Mouse (Mus musculus) CD4-positive, CD25-positive, alpha-beta regulatory T cell, adult 9 weeks (primary cell): ENCODE results near the gene Rnf187. TPM values are rescaled to one million over a fixed set of nuclear protein-coding genes. Genes with fewer than 3 reads are reported as not detected.

Source experiments
- polyA plus RNA-seq: library from polyadenylated mRNA; unstranded; fragments of 100-300 nt; shearing (Covaris generic); gene quantifications from one replicate; pipeline ENCODE4 v1.2.1, GENCODE M21; 2017

Gene Rnf187
- 12.4 TPM for polyA plus RNA-seq

GRCm38 (mm10) chr11:58938322-58939087 is at the start of gene Rnf187:
Gene Rnf187 (minus strand): TSS chr11:58938916.

GRCm38 (mm10) chr11:58978027-58978705 is 39.5 kb upstream of the Rnf187 start, which contains the start of gene Trim11:
Gene Trim11 (plus strand): TSS chr11:58978093.

GRCm38 (mm10) chr11:58954420-58955142 is 15.9 kb upstream of the Rnf187 start, which contains the start of the genes Hist3h2a and Trim17:
Gene Hist3h2a (plus strand): TSS chr11:58954685.
Gene Trim17 (plus strand): TSS chr11:58954685.

DNA sequence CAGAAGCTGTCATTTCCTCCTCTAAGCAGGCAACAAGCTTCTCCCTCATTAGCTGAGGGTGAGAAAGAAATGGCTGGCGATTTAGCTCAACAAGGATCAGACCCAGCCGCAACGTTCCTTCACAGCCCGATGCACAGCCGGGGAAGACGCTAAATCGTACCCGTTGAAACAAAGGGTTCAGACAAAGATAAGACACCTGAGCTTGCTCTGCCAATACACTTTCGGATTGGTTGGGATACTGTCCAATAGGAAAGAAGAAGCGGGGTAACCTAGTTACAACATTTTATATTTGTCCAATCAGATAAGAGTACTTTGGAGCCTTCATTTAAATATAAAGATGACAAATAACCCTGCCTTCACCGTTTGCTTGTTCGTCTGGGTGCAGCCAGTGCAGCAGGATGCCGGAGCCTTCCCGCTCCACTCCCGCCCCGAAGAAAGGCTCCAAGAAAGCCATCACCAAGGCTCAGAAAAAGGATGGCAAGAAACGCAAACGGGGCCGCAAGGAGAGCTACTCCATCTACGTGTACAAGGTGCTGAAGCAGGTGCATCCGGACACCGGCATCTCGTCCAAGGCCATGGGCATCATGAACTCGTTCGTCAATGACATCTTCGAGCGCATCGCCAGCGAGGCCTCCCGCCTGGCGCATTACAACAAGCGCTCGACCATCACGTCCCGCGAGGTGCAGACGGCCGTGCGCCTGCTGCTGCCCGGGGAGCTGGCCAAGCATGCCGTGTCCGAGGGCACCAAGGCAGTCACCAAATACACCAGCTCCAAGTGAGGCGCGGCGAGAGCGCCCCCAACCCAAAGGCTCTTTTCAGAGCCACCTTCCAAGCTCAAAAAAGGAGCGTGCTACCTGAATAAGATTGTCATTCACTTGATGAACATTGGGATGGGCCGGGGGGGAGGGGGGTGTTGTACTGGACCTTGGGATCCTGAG is 10.1 kb upstream of the Rnf187 start, which contains the start of gene Hist3h2ba:
Gene Hist3h2ba (plus strand): TSS at position 379 of the 938 bp plus-strand sequence.

DNA sequence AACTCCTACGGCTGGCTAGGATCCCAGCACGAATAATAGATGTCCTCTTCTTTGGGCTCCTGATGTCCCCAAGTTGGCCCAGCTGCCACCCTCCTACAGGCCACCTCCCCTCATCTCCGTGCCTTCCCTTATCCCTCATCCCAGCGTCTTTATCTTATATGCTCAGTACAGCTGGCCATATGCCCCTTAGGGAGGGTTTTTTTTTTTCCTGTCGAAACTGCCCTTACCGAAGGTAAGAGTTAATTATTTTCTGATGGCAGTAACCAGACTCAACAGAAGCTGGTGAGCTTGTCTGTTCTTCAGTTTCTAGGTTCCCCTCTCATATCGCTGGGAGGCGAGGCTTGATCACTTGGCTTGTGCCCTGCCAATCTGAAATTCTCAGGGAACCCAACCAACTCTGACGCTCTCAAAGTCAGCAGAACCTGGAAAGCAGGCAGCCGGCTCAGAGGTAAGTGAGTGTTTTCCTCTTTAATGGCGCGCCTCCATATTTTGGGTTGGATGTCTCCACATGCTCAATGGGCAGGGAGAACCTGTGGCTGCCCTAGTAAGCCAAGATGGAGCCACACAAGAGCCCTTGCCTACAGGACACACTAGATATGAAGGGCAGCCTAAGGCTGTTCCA is 20.9 kb downstream of the Rnf187 start, which contains the start of gene Btnl10:
Gene Btnl10 (plus strand): TSS at position 164 of the 622 bp plus-strand sequence.

DNA sequence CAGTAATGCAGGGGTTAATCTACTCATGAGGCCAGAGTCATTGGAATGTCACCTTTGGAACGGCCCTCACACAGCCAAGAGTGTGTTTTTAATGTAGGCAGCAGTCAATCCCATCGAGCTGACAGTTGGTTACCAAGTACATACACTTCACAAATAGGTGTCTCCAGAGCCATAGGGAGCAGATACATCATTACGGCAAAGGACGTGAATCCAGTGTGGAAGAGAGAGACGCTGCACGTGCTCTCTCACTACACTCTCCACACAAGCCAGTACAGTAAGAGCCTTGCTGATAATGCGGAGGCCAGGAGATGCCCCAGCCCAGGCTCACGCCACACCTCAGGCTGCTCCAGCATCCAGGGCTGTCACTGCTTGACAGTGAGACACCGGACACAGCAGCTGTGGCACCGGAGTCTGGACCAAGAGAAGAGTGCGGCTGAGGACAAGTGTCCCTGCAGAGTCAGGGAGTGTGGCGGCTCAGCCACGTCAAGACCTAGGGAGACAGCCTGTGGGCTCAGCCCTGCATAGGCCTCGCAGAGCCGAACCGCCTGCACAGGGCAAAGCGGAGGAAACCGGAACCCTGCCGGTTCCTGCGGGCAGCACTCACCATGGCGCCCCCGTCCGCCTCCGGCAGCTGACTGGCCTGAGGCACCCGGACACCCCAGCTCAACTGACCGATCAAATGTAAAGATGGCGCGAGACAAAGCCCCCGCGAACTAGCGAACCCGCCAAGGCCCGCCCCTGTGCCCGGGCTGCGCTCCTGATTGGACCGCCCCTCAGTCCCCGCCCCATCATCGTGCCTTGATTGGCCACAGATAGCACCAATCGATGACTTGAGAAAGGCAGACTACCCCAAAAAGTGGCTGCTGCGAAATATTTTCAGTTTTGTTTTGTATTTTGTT is 35.0 kb downstream of the Rnf187 start, which contains the start of gene Zfp39:
Gene Zfp39 (minus strand): TSS at position 715 of the 899 bp plus-strand sequence.

Other genes starting within 250 kb of the Rnf187 start
- not detected for gene Olfr319, start 239.8 kb downstream of the Rnf187 start, polyA plus RNA-seq
- gene Olfr318, start 214.9 kb downstream of the Rnf187 start, polyA plus RNA-seq: 0.09 TPM
- not detected for gene Olfr317, start 199.7 kb downstream of the Rnf187 start, polyA plus RNA-seq
- gene Olfr316, start 186.2 kb downstream of the Rnf187 start, polyA plus RNA-seq: not detected
- gene Olfr315, start 165.7 kb downstream of the Rnf187 start, polyA plus RNA-seq: not detected
- 0.10 TPM for gene Olfr314, start 156.0 kb downstream of the Rnf187 start, polyA plus RNA-seq
- gene Fam183b, start 137.0 kb downstream of the Rnf187 start, polyA plus RNA-seq: not detected
- not detected for gene Olfr313, start 123.9 kb downstream of the Rnf187 start, polyA plus RNA-seq
- not detected for gene Olfr312, start 109.7 kb downstream of the Rnf187 start, polyA plus RNA-seq
- gene Olfr311, start 99.7 kb downstream of the Rnf187 start, polyA plus RNA-seq: not detected
- gene Gm12258, start 91.8 kb downstream of the Rnf187 start, polyA plus RNA-seq: 10.2 TPM
- gene 2810021J22Rik, start 71.7 kb downstream of the Rnf187 start, polyA plus RNA-seq: 14.1 TPM
- 12.8 TPM for gene Zfp39, start 34.7 kb downstream of the Rnf187 start, polyA plus RNA-seq
- not detected for gene Btnl10, start 21.0 kb downstream of the Rnf187 start, polyA plus RNA-seq
- gene Hist3h2ba, start 10.0 kb upstream of the Rnf187 start, polyA plus RNA-seq: 25.7 TPM
- 18.3 TPM for gene Hist3h2a, start 15.8 kb upstream of the Rnf187 start, polyA plus RNA-seq
- gene Trim17, start 15.8 kb upstream of the Rnf187 start, polyA plus RNA-seq: 0.45 TPM
- gene Trim11, start 39.2 kb upstream of the Rnf187 start, polyA plus RNA-seq: 25.0 TPM
- not detected for gene Obscn, start 197.5 kb upstream of the Rnf187 start, polyA plus RNA-seq
- gene Iba57, start 224.8 kb upstream of the Rnf187 start, polyA plus RNA-seq: 0.93 TPM
- not detected for gene Gjc2, start 244.3 kb upstream of the Rnf187 start, polyA plus RNA-seq